Mouse (Mus musculus) midbrain, embryonic 10.5 days (tissue): ENCODE data around the gene Naaladl1. TPM values are rescaled to one million over a fixed set of nuclear protein-coding genes. Genes with fewer than 3 reads are reported as not detected.
A peak's percentile ranks its signal among the peaks of the same experiment; 100 is the strongest.

Source experiments
- DNase-seq: peaks from one replicate; pipeline ENCODE4 v3.0.0-alpha.2; 2017; ENCODE audit warnings: low spot score
- H3K27ac ChIP-seq: fragments of 300-500 bp; sonication (generic); replicated peaks from 2 replicates; pipeline ENCODE4 v1.5.1; 2016; ENCODE audit warnings: mild to moderate bottlenecking
- H3K27me3 ChIP-seq: fragments of 300-500 bp; sonication (generic); 2 replicates; pipeline ENCODE4 v1.6.1; 2016; ENCODE audit warnings: low read depth, mild to moderate bottlenecking; ENCODE audit not compliant: poor library complexity, severe bottlenecking
- H3K36me3 ChIP-seq: fragments of 300-500 bp; sonication (generic); 2 replicates; pipeline ENCODE4 v1.6.1; 2016; ENCODE audit warnings: mild to moderate bottlenecking, moderate library complexity
- H3K4me1 ChIP-seq: fragments of 300-500 bp; sonication (generic); 2 replicates; pipeline ENCODE4 v1.6.1; 2016
- H3K4me3 ChIP-seq: fragments of 300-500 bp; sonication (generic); 2 replicates; pipeline ENCODE4 v1.5.1; 2016; ENCODE audit warnings: mild to moderate bottlenecking, moderate library complexity
- H3K9me3 ChIP-seq: fragments of 300-500 bp; sonication (generic); replicated peaks from 2 replicates; pipeline ENCODE4 v1.6.1; 2016; ENCODE audit warnings: mild to moderate bottlenecking
- WGBS: fragments of 180-500 bp; shearing (Covaris S2); methylation state at CpG from one replicate; pipeline ENCODE4 v1.1.7; 2016; 5-methylcytosine and 5-hydroxymethylcytosine counted together
- polyA plus RNA-seq: library from polyadenylated mRNA; unstranded; fragments of >200 nt; fragmentation: Nextera tagmentation; extraction: Ambion mirVana; gene quantifications from 2 replicates; pipeline ENCODE4 v1.2.1, GENCODE M21; 2016

The Naaladl1 gene
- polyA plus RNA-seq, 1 experiment from 2014 or later: 0.72 TPM

GRCm38 (mm10) chr19:6141394-6141749 is 35.8 kb downstream of the Naaladl1 start, which contains the start of gene Arl2:
Arl2 (minus strand) TSS chr19:6141548.
- H3K4me1 ChIP-seq: peaks cover 12% of the 10 kb centered on the region
- WGBS: 0% methylated on average over 15 of the region's 15 CpGs
- H3K36me3 ChIP-seq: peaks cover 24% of the 10 kb centered on the region
- DNase-seq: peak; percentile 87
- H3K9me3 ChIP-seq: no peaks in the 10 kb centered on the region
- no peaks in the 10 kb centered on the region for H3K27me3 ChIP-seq
- peak within 1 kb of the TSS; percentile 97 for H3K27ac ChIP-seq
- peak within 1 kb of the TSS; percentile 69 for H3K4me3 ChIP-seq

- no peaks in the 10 kb centered on the region for H3K27me3 ChIP-seq
- H3K27ac ChIP-seq: no peak overlapping the region
Observed at GRCm38 (mm10) chr19:6144842-6145241, 39.3 kb downstream of the Naaladl1 start.

GRCm38 (mm10) chr19:6155174-6155573 is 49.6 kb downstream of the Naaladl1 start:
- no peak overlapping the region for H3K4me3 ChIP-seq
- no peak overlapping the region for H3K27ac ChIP-seq
- no peak for DNase-seq
- 94% methylated on average over 9 of the region's 9 CpGs for WGBS
- H3K36me3 ChIP-seq: no peaks in the 10 kb centered on the region
- no peaks in the 10 kb centered on the region for H3K27me3 ChIP-seq
- no peaks in the 10 kb centered on the region for H3K9me3 ChIP-seq
- 0 out of 2 replicates have a peak, but pooled peaks cover 3% of the 10 kb centered on the region for H3K4me1 ChIP-seq

More at GRCm38 (mm10) chr19:6144842-6145241, 39.3 kb downstream of the Naaladl1 start:
- no peaks in the 10 kb centered on the region for H3K36me3 ChIP-seq
- 81% methylated on average over 5 of the region's 5 CpGs for WGBS
- DNase-seq: no peak
- H3K4me3 ChIP-seq: no peak overlapping the region
- no peaks in the 10 kb centered on the region for H3K9me3 ChIP-seq
- H3K4me1 ChIP-seq: peaks cover 7% of the 10 kb centered on the region

- 0 out of 2 replicates have a peak, but pooled peaks cover 3% of the 10 kb centered on the region for H3K4me1 ChIP-seq
- H3K27me3 ChIP-seq: no peaks in the 10 kb centered on the region
- H3K4me3 ChIP-seq: no peak overlapping the region
- H3K36me3 ChIP-seq: no peaks in the 10 kb centered on the region
- DNase-seq: no peak
- WGBS: 72% methylated on average over 8 of the region's 8 CpGs
- H3K27ac ChIP-seq: no peak overlapping the region
- no peaks in the 10 kb centered on the region for H3K9me3 ChIP-seq
Observed at GRCm38 (mm10) chr19:6156372-6156771, 50.8 kb downstream of the Naaladl1 start.

- DNase-seq: no peak
Observed at GRCm38 (mm10) chr19:6157220-6157619, 51.6 kb downstream of the Naaladl1 start.

GRCm38 (mm10) chr19:6163872-6164547 is 58.4 kb downstream of the Naaladl1 start:
- no peaks in the 10 kb centered on the region for H3K4me1 ChIP-seq
- H3K27me3 ChIP-seq: no peaks in the 10 kb centered on the region
- no peak overlapping the region for H3K4me3 ChIP-seq
- 84% methylated on average over 10 of the region's 10 CpGs for WGBS
- DNase-seq: no peak
- H3K36me3 ChIP-seq: no peaks in the 10 kb centered on the region
- no peak overlapping the region for H3K27ac ChIP-seq
- H3K9me3 ChIP-seq: no peaks in the 10 kb centered on the region

More at GRCm38 (mm10) chr19:6157220-6157619, 51.6 kb downstream of the Naaladl1 start:
- Histone ChIP-seq H3K4me1 (0 out of 2 replicates have a peak, but pooled peaks cover 3% of the 10 kb centered on the region), H3K27me3 (no peaks in the 10 kb centered on the region), H3K27ac (no peak overlapping the region), H3K9me3 (no peaks in the 10 kb centered on the region), H3K36me3 (no peaks in the 10 kb centered on the region), H3K4me3 (no peak overlapping the region)
- 82% methylated on average over 6 of the region's 6 CpGs for WGBS

Other genes with a start within 250 kb of the Naaladl1 start
- gene Frmd8, start 230.5 kb upstream of the Naaladl1 start, polyA plus RNA-seq: 33.8 and 34.9 TPM in 2 replicates
- gene Slc25a45, start 228.0 kb upstream of the Naaladl1 start, polyA plus RNA-seq: 2.3 and 2.6 TPM in 2 replicates
- 9.5 and 10.8 TPM in 2 replicates for gene Tigd3, start 211.6 kb upstream of the Naaladl1 start, polyA plus RNA-seq
- 242 and 245 TPM in 2 replicates for gene Dpf2, start 192.8 kb upstream of the Naaladl1 start, polyA plus RNA-seq
- 1.8 and 2.2 TPM in 2 replicates for gene Cdc42ep2, start 181.0 kb upstream of the Naaladl1 start, polyA plus RNA-seq
- gene Pola2, start 141.6 kb upstream of the Naaladl1 start, polyA plus RNA-seq: 97.3 and 110 TPM in 2 replicates
- not detected in 2 replicates for gene Slc22a20, start 119.6 kb upstream of the Naaladl1 start, polyA plus RNA-seq
- 4.1 and 4.3 TPM in 2 replicates for gene Capn1, start 89.9 kb upstream of the Naaladl1 start, polyA plus RNA-seq
- 35.0 and 35.8 TPM in 2 replicates for gene Syvn1, start 59.2 kb upstream of the Naaladl1 start, polyA plus RNA-seq
- gene Mrpl49, start 48.0 kb upstream of the Naaladl1 start, polyA plus RNA-seq: 85.3 and 88.4 TPM in 2 replicates
- gene Fau, start 47.9 kb upstream of the Naaladl1 start, polyA plus RNA-seq: 711 and 835 TPM in 2 replicates
- gene Znhit2, start 44.6 kb upstream of the Naaladl1 start, polyA plus RNA-seq: 36.6 and 37.2 TPM in 2 replicates
- 37.3 and 41.9 TPM in 2 replicates for gene Tm7sf2, start 37.4 kb upstream of the Naaladl1 start, polyA plus RNA-seq
- gene Vps51, start 28.6 kb upstream of the Naaladl1 start, polyA plus RNA-seq: 68.0 and 77.3 TPM in 2 replicates
- not detected in 2 replicates for gene Tmem262, start 25.7 kb upstream of the Naaladl1 start, polyA plus RNA-seq
- 2.4 and 3.1 TPM in 2 replicates for gene Gm28374, start 23.5 kb upstream of the Naaladl1 start, polyA plus RNA-seq
- 76.1 and 85.2 TPM in 2 replicates for gene Zfpl1, start 20.8 kb upstream of the Naaladl1 start, polyA plus RNA-seq
- 70.2 and 75.4 TPM in 2 replicates for gene Cdca5, start 20.8 kb upstream of the Naaladl1 start, polyA plus RNA-seq
- 0.42 and 0.51 TPM in 2 replicates for gene AC131692.1, start 11.4 kb upstream of the Naaladl1 start, polyA plus RNA-seq
- 61.8 and 70.0 TPM in 2 replicates for gene Sac3d1, start 12.9 kb downstream of the Naaladl1 start, polyA plus RNA-seq
- gene Snx15, start 22.5 kb downstream of the Naaladl1 start, polyA plus RNA-seq: 24.0 and 28.9 TPM in 2 replicates
- not detected in 2 replicates for gene Batf2, start 35.2 kb downstream of the Naaladl1 start, polyA plus RNA-seq
- gene Arl2, start 35.8 kb downstream of the Naaladl1 start, polyA plus RNA-seq: 118 and 124 TPM in 2 replicates
- not detected in 2 replicates for gene Majin, start 78.6 kb downstream of the Naaladl1 start, polyA plus RNA-seq
- gene Gpha2, start 120.6 kb downstream of the Naaladl1 start, polyA plus RNA-seq: not detected in 2 replicates
- 31.7 and 42.8 TPM in 2 replicates for gene Ppp2r5b, start 130.1 kb downstream of the Naaladl1 start, polyA plus RNA-seq
- 10.1 and 13.4 TPM in 2 replicates for gene Atg2a, start 135.9 kb downstream of the Naaladl1 start, polyA plus RNA-seq
- gene Ehd1, start 170.9 kb downstream of the Naaladl1 start, polyA plus RNA-seq: 81.6 and 93.5 TPM in 2 replicates
- 0.11 and 0.15 TPM in 2 replicates for gene Cdc42bpg, start 200.7 kb downstream of the Naaladl1 start, polyA plus RNA-seq
- 124 and 128 TPM in 2 replicates for gene Men1, start 229.2 kb downstream of the Naaladl1 start, polyA plus RNA-seq
- 11.3 and 13.8 TPM in 2 replicates for gene Map4k2, start 235.4 kb downstream of the Naaladl1 start, polyA plus RNA-seq